Mouse (Mus musculus): ENCODE results near the gene Rapgef2.

DNA sequence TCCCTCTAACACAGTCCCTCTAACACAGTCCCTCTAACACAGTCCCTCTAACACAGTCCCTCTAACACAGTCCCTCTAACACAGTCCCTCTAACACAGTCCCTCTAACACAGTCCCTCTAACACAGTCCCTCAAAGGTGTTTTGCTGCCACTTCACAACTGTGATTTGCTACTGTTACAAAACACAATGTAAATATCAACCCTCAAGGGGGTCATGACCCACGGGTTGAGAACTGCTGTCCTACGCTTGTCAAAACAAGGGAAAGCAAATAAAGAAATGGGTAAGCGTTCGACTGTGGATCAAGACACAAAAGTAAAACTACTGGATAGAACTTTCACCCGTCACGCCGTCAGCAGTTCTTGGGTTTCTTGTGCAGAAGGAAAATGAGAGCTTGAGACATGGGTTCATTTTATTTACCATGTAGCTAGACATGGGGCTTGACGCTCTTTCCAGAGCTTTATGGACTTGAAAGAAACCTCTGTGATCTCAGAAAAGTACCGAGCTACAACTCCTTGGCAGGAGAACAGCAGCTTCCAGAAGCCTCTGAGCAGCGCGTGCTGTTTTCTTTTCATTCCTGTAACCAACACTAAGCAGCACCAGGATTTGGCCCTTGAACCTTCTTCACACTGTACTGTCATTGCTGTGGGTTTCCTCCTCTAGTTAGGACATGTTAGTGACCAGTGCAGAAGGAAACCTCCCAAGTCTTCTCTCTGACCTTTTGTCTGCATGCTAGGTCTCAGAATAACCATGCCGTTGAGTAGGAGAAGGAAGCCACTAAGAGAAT, 43.2 kb downstream of the Rapgef2 start:
- TF ChIP-seq GATA1 (IDR thresholded peaks at IDR 0.05; ENCODE audit: low read length), result no peak
- TF ChIP-seq TAL1 (IDR thresholded peaks at IDR 0.05; ENCODE audit: low read length), result no peak
